ENCODE assay signal across 7 mouse cellular contexts in the genomic region with DNA sequence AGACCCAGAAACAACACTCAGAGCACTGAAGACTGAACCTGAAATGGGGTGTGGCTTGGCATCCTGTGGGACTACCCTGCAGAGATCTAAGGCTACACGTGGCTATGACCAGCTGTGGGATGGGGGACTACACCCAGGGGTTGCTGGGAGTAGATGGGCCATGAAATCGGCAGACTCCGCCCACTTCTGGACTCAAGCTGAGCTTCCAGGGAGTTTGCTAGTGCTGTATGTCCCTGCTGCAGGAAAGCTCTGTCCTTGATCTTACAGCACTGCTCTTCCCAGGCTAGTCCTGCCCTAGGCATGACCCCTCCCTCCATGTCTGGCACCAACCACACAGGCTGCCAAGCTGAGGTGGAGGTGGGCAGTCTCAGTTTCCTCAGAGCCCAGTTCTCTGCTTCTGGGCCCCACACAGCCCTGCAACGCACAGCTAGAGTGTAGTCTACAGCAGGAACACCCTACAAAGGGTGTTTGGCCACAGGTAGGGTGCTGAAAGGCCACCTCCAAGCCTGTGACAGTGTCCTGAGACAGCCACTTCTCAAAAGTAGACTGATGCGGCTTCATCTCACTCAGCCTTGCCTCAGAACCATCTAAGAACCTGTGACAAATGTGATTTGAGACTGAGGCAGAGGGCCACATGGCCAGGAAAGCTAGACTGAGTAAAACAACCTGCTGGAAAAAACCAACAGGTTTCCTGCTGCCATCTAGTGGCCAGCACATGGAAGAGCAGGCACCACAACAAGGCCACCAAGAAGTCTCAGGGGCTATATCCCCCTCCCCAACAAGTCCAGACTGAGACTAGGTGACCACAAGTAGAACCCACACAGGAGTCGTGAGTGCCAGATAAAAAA. TPM values are rescaled to one million over a fixed set of nuclear protein-coding genes. Genes with fewer than 3 reads are reported as not detected.
DNase-seq lines count a peak whose midpoint lies in the region; TF ChIP-seq lines count a peak whose summit lies in the region.

No protein-coding gene starts in this region.

- peak; percentile 91 for TF ChIP-seq CTCF in E14TG2a.4 (conservative IDR thresholded peaks at IDR 0.05; ENCODE audit: low read length)

- no peaks in the 10 kb centered on the region; the same call in 1 of the 2 replicates for H3K36me3 ChIP-seq in E14TG2a.4 (ENCODE audit: insufficient read depth, low read length)
- peaks cover 90% of the 10 kb centered on the region for H3K36me3 ChIP-seq in megakaryocyte, embryonic 14.5 days (replicated peaks; ENCODE audit: low read length)

- peak; percentile 74 for DNase-seq in 3T3-L1 (ENCODE audit: low read depth, low spot score)
- peak; percentile 82 to 87 for DNase-seq in cerebellum, postnatal 14 days
- peak; percentile 44 to 61 for DNase-seq in heart, adult 9 months (ENCODE audit: low spot score in 2 of 2)
- peak; percentile 69 for DNase-seq in kidney, postnatal 10 days
- peak; percentile 56 for DNase-seq in skeletal muscle tissue, adult 2 months (ENCODE audit: low read depth, low spot score)

- H3K9me3 ChIP-seq in E14TG2a.4 (ENCODE audit: low read length): no peaks in the 10 kb centered on the region
- H3K9me3 ChIP-seq in megakaryocyte, embryonic 14.5 days: no peaks in the 10 kb centered on the region

- peaks cover 78% of the 10 kb centered on the region for H3K4me1 ChIP-seq in E14TG2a.4 (replicated peaks; ENCODE audit: low read depth, low read length)
- peaks cover 100% of the 10 kb centered on the region for H3K4me1 ChIP-seq in megakaryocyte, embryonic 14.5 days

- peak overlapping the region; percentile 32 for H3K4me3 ChIP-seq in E14TG2a.4 (replicated peaks; ENCODE audit: low read length)
- peak overlapping the region; percentile 64 for H3K4me3 ChIP-seq in megakaryocyte, embryonic 14.5 days (replicated peaks)

- H3K27me3 ChIP-seq in E14TG2a.4 (ENCODE audit: insufficient read depth, low read length): no peaks in the 10 kb centered on the region
- peaks cover 14% of the 10 kb centered on the region for H3K27me3 ChIP-seq in megakaryocyte, embryonic 14.5 days (replicated peaks)

RNA-seq across cellular contexts. Expression of a gene that starts 52.2 kb away (rescaled TPM):
- polyA plus RNA-seq in megakaryocyte, embryonic 14.5 days (2012; ENCODE audit: insufficient read depth, low replicate concordance): 87.8 and 156 TPM in 2 replicates

Comparison
In these comparisons a context has a peak if more than half of its experiments do, and no peak if none do; other contexts are left out.
1. Peak in every context shown above with its lines: DNase-seq and H3K4me3 ChIP-seq.